Mouse (Mus musculus) cortical plate, adult 2 months (tissue): ENCODE results near the gene R3hdm2. TPM values are rescaled to one million over a fixed set of nuclear protein-coding genes. Genes with fewer than 3 reads are reported as not detected.

ENCODE experiments used
- H3K27ac ChIP-seq: fragments of 200-500 bp; 2 replicates; pipeline ENCODE4 v1.5.1; 2012; ENCODE audit warnings: low read length, control low read depth, inconsistent platforms; ENCODE audit not compliant: insufficient read depth
- H3K4me1 ChIP-seq: fragments of 200-500 bp; 2 replicates; pipeline ENCODE4 v1.6.1; 2011; ENCODE audit warnings: low read length; ENCODE audit not compliant: control insufficient read depth, insufficient read depth
- H3K4me3 ChIP-seq: fragments of 200-500 bp; 2 replicates; pipeline ENCODE4 v1.5.1; 2011; ENCODE audit warnings: mild to moderate bottlenecking, low read length, control low read depth; ENCODE audit not compliant: insufficient read depth
- CTCF ChIP-seq: fragments of 200-500 bp; IDR thresholded peaks from 2 replicates; pipeline ENCODE4 v1.5.1; 2011; ENCODE audit warnings: mild to moderate bottlenecking, control low read depth, low read length; ENCODE audit not compliant: insufficient read depth; ENCODE audit errors: extremely low read depth
- POLR2A ChIP-seq: fragments of 200-500 bp; IDR thresholded peaks from 2 replicates; pipeline ENCODE4 v1.6.1; 2011; ENCODE audit warnings: mild to moderate bottlenecking, low read length, control low read depth; ENCODE audit not compliant: insufficient read depth; ENCODE audit errors: extremely low read depth
- polyA plus RNA-seq: library from polyadenylated mRNA; depleted of rRNA; stranded (reverse); fragments of >200 nt; gene quantifications from 2 replicates; pipeline ENCODE4 v1.2.3, GENCODE M21; 2012

R3hdm2 gene
- polyA plus RNA-seq, 1 experiment, result 185 TPM

DNA sequence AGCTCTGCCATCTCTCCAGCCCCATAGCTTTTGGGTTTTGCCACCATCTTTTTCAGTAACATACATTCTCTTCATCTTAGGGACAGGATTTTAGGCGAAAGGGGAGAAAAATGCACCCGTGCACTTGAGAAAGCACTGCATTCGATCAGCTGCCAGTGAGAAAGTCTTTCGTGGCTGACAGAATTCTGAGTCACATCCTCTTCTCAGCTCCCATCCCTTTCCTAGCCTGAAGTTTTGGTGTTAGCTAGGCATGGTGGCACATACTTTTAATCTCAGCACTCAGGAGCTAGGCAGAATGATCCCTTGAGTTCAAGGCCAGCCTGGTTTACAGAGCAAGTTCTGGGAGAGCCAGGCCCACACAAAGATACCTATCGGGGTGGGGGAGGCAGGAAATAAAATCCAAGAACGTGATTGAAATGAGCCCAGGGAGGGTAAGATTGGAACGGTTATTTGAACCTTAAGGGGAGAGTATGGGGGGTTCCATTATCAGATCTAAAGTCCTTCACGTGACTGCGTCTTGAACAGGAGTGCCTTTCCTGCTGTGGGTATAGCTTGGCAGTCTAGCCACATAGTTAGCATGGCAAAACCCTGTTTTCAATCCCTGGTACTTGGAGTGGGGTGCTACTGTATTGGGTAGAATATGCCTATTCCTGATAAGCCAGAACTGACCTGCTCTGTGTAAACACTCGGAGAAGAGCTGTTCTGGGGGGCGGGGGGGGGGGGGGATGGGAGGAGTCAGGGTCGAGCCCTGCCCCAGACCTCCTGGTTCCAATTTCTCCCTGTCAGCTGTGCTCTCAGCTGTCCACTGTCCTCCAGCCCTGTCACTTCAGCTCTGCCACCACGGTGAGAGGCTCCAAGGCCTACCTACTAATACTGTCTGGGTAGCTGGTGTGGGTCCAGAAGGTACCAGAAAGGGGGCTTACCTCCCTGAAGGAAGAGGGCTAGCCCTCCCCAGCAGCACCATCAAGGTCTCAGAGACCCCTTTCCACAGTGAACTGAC lies 121.1 kb downstream of the R3hdm2 start, which contains the start of gene Stac3:
TSS of gene Stac3 (plus strand) at position 793 of the 1,000 bp plus-strand sequence.
- TF ChIP-seq POLR2A (no peak), CTCF (no peak)
- Histone ChIP-seq H3K4me3 (no peak within 1 kb of the TSS), H3K4me1 (peaks cover 1% of the 10 kb centered on the region; the same call in 1 of the 2 replicates), H3K27ac (no peak within 1 kb of the TSS)

DNA sequence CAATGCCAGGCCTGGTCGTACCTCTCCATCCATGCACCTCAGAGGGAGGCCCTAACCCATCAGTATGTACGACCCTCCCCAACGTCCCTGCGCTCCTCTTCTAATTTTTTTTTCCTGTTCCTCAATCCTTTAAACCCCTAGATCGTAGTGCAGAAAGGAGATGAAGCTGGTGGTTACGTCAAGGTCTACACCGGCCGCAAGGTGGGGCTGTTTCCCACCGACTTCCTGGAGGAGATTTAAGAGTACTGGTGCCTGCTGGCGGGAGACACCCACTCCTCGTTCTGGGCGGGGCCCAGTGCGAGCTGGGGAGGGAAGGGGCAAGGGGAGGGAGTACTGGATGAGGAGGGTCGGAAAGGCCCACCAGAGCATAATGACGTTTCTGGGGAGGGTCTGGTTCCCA lies 128.1 kb downstream of the R3hdm2 start:
- Histone ChIP-seq H3K4me1 (peaks cover 7% of the 10 kb centered on the region), H3K27ac (no peak overlapping the region), H3K4me3 (no peak overlapping the region)
- TF ChIP-seq POLR2A, result no peak
- peak; percentile 65 for TF ChIP-seq CTCF

DNA sequence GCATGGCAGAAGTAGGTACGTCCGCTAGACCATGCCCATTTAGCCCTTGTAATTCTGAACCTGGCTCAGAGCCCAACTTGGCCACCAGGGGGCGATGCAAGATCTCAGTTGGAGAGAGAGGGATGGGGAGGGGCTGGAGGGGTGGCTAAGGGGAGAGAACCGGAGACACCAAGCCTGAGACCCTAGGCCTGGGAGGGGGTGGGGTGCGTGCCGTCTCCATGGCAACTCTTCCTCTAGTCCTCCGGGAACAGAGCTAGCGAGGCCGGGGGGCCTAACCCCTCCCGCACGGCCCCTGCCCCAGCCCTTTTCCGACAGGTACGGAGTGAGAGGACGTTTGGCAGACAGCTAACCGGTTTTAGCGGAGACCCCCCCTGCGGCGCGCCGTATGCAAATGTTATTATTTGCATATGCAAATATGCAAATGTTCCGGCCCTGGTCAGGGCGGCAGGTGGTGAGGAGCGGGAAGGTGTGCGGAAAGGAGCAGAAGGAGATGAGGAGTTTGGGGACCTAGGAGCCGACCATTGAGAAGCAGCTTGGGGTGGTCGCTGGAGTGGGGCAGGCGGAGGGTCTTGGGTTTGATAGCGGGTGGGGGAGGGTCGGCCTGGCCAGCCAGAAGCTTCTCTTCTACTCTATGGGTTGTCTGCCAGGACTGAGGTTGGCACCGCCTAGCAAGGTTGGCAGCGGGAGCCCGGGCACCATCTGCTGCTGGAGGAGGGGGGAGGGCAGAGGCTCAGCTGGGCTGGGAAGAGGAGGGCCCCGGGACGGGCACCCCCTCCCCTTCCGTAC lies 129.1 kb downstream of the R3hdm2 start:
- peak; percentile 65 for TF ChIP-seq CTCF
- no peak for TF ChIP-seq POLR2A
- Histone ChIP-seq H3K4me1 (peaks cover 7% of the 10 kb centered on the region), H3K27ac (no peak overlapping the region), H3K4me3 (peak overlapping the region; percentile 16; the same call in 1 of the 2 replicates)

DNA sequence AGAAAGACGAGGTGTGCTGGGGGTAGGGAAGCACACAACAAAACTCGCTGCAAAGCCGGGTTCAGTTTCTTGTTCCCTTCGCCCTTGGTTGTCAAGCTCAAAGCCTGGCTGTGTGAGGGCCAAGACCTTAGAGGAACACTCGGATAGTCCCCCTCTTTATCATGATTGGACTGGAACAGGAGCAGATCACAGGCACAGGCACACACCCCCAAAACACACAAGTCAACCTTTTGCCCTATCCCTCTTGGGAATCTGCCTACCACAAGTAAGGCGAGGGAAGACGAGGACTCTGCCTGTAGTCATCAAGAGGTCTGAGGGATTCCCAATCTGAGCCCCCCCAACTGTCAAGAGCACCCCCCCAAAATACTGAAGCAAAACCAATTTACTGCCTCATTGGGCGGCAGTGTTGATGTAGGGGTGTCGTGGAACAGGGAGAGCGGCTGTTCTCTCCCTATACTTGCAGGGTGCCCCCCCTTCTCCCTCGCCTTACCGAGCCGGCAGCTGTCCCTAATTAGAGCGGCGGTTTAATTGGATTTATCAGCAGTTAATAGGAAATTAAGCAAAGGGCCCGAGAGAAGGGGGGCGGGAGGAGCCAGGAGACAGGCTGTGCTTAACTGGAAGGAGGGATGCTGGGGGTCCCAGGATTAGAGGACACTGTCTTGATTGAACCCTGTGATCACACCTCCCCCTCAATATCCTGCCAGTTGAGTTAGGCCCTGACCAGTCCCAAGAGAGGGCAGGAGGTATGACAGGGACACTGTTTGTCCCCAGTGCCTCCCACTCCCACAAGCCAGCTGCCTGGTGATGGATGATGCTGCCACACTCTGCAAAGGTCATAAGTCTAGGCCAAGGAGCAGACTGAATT lies 129.9 kb downstream of the R3hdm2 start:
- Histone ChIP-seq H3K4me1 (peaks cover 7% of the 10 kb centered on the region), H3K4me3 (no peak overlapping the region; the same call in 1 of the 2 replicates), H3K27ac (no peak overlapping the region; the same call in 1 of the 2 replicates)
- TF ChIP-seq CTCF (no peak), POLR2A (no peak)

DNA sequence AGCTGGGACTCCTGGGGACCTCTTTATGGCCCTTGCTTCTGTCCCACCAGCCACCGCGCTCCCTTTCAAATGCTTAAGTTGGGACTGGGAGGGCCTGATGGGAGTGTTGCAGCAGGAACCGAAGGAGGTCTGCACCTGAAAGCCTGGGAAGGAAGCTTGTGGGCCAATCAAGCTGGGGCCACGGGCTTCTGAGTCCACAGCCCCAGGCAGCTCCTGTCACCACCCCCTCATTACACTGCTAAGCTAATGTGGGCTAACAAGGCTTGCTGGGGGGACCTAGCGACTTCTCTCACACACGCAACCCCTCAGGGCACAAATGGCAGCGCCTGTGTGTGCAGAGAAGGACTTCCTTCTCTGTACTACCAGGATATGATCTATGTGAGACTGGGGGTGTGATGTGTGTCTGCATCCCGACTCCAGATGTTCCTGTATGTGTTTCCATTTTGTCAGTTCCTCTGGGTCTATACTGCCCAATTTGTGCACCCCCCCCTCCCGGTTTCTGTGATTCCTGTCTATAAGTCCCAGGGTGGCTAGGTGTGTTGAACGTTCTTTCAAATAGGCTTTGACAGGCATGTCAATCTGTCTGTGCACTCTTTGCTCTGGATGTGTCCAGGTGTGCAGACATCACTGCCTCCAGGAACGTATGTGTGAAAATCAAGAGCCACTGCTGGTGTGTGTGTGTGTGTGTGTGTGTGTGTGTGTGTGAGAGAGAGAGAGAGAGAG lies 130.9 kb downstream of the R3hdm2 start:
- peak overlapping the region; percentile 75 for H3K27ac ChIP-seq
- H3K4me3 ChIP-seq, result peak overlapping the region; percentile 34
- no peak for TF ChIP-seq POLR2A
- TF ChIP-seq CTCF, result no peak
- H3K4me1 ChIP-seq, result peaks cover 7% of the 10 kb centered on the region

DNA sequence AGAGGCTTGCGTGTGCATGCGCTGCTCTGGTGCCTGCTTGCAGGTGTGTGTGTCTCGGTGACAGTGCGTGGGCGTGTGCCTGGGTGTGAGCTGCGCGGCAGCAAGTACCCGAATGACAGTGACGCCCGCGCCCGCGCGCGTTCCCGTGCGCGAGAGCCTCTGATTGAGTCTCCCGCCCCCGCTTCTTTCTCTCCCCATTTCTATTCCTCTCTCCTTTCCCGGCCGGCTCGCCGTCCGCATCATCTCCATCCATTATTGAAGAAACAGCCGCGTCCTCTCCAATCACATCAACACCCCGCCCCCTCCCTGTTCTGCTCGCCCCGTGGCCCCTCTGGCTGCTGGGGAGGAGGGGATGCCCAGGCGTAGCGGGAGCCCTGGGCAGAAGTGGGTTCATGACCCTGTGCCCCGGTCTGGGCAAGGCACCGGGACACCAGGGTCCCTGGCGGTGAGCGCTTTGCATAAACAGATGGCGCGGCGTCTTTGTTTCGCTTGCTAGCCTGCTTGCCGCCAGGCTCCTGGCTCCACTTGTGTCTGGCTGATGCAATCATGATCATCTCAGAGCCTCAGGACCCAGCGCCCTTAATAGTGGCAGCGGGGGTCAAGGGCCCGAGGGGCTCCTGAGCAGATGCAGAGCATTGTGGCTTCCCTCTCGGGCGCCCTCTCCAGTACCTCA lies 131.6 kb downstream of the R3hdm2 start:
- Histone ChIP-seq H3K4me3 (peak overlapping the region; percentile 34), H3K4me1 (peaks cover 7% of the 10 kb centered on the region), H3K27ac (peak overlapping the region; percentile 93)
- TF ChIP-seq POLR2A, result peak; percentile 15; the same call in 1 of the 2 replicates
- TF ChIP-seq CTCF, result no peak

DNA sequence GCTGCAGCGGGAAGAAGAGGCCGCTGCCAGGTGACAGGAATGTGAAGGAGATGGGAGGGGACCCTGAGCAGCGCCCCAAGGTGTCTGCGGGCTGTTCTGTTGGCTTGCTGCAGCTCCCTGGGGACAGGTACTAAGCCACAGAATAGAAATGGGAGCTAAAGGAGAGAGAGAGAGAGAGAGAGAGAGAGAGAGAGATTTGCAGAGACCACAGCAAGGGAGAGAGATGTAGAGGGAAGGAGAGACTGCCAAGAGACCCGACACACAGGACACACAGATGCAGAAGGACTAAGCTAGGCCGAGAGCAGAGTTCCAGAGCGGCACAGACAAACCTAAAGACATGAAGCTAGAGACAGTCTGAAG lies 132.2 kb downstream of the R3hdm2 start:
- Histone ChIP-seq H3K27ac (peak overlapping the region; percentile 93), H3K4me1 (peaks cover 7% of the 10 kb centered on the region), H3K4me3 (peak overlapping the region; percentile 34; the same call in 1 of the 2 replicates)
- TF ChIP-seq POLR2A (no peak), CTCF (no peak)

DNA sequence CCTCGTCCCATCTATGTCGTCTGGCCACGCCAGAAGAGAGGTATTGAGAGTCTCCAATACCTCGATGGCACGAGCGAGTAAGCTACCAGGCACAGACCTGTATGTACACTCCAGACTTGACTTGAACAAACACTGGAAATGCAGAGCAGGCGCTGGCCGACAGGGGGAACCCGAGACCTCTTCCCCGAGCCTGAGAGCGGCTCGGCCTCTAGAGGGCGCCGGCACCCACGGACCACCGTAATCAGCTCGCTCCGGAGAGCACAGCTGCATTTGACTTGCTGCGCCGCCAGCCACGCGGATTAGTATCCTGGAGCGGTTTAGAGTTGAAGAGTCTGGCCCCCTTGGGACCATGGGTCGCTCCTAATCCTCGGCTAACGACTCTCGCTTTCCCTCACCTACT lies 132.7 kb downstream of the R3hdm2 start:
- Histone ChIP-seq H3K4me1 (peaks cover 7% of the 10 kb centered on the region), H3K4me3 (no peak overlapping the region), H3K27ac (no peak overlapping the region)
- TF ChIP-seq POLR2A, result no peak
- TF ChIP-seq CTCF, result peak; percentile 97
